ENCODE assay signal across 8 mouse cellular contexts in genomic region chr5:92136536-92137238, GRCm38 (mm10). TPM values are rescaled to one million over a fixed set of nuclear protein-coding genes. Genes with fewer than 3 reads are reported as not detected.
DNase-seq lines count a peak whose midpoint lies in the region; ATAC-seq lines count a peak whose summit lies in the region.

No protein-coding gene starts in this region.

- H3K9me3 ChIP-seq in heart, embryonic 14.5 days (ENCODE audit: control insufficient read depth, low read length) = no peaks in the 10 kb centered on the region
- H3K9me3 ChIP-seq in embryonic facial prominence, embryonic 10.5 days = no peaks in the 10 kb centered on the region
- no peaks in the 10 kb centered on the region for H3K9me3 ChIP-seq in midbrain, embryonic 16.5 days (replicated peaks; ENCODE audit: control insufficient read depth, low read length, poor library complexity, severe bottlenecking)

- no peaks in the 10 kb centered on the region for H3K36me3 ChIP-seq in heart, embryonic 14.5 days (ENCODE audit: control insufficient read depth, insufficient read depth, low read length)
- H3K36me3 ChIP-seq in embryonic facial prominence, embryonic 10.5 days (replicated peaks) = peaks cover 13% of the 10 kb centered on the region
- H3K36me3 ChIP-seq in midbrain, embryonic 16.5 days (ENCODE audit: control insufficient read depth, insufficient read depth, low read length) = no peaks in the 10 kb centered on the region

- WGBS in heart, embryonic 14.5 days = 70% methylated on average over 9 of the region's 9 CpGs
- WGBS in embryonic facial prominence, embryonic 10.5 days = 67% methylated on average over 9 of the region's 9 CpGs
- WGBS in midbrain, embryonic 16.5 days = 62% methylated on average over 9 of the region's 9 CpGs

- H3K4me2 ChIP-seq in heart, embryonic 14.5 days (ENCODE audit: low read length) = peak overlapping the region; percentile 88
- H3K4me2 ChIP-seq in midbrain, embryonic 16.5 days (ENCODE audit: low read length) = peak overlapping the region; percentile 90

- DNase-seq in heart, postnatal 10 days = no peak
- no peak for DNase-seq in embryonic facial prominence, embryonic 10.5 days (ENCODE audit: low spot score)
- DNase-seq in induced T-regulatory cell, adult 2 months (ENCODE audit: low read depth) = peak; percentile 47
- no peak for DNase-seq in gastrocnemius, postnatal 14 days
- DNase-seq in left cerebral cortex, postnatal 10 days (ENCODE audit: extremely low spot score in 1 of 2, low spot score in 2 of 2) = no peak
- no peak for DNase-seq in left cerebral cortex, adult 8-10 months (ENCODE audit: low spot score in 2 of 2)

- peak overlapping the region in 1 of 2 experiments; percentile 48; a peak in 1 of 4 replicates for H3K27ac ChIP-seq in heart, embryonic 14.5 days (replicated peaks in 1 of 2; ENCODE audit: control insufficient read depth in 1 of 2, insufficient read depth in 1 of 2, low read depth in 2 of 2, low read length in 2 of 2)
- H3K27ac ChIP-seq in embryonic facial prominence, embryonic 10.5 days (replicated peaks) = no peak overlapping the region; the same call in 1 of the 2 replicates
- peak overlapping the region; percentile 80 for H3K27ac ChIP-seq in midbrain, embryonic 16.5 days (ENCODE audit: low read length)

- H3K9ac ChIP-seq in heart, embryonic 14.5 days (ENCODE audit: low read length) = peak overlapping the region; percentile 76
- H3K9ac ChIP-seq in midbrain, embryonic 16.5 days (ENCODE audit: low read depth, low read length) = peak overlapping the region; percentile 94

- peaks cover 7 to 19% of the 10 kb centered on the region in 2 experiments for H3K4me1 ChIP-seq in heart, embryonic 14.5 days (ENCODE audit: control insufficient read depth in 2 of 2, insufficient read depth in 2 of 2, low read length in 2 of 2)
- H3K4me1 ChIP-seq in embryonic facial prominence, embryonic 10.5 days = peaks cover 23% of the 10 kb centered on the region
- H3K4me1 ChIP-seq in midbrain, embryonic 16.5 days (ENCODE audit: control insufficient read depth, insufficient read depth, low read length) = peaks cover 27% of the 10 kb centered on the region

- peak overlapping the region in 1 of 2 experiments; percentile 87; a peak in 2 of 4 replicates for H3K4me3 ChIP-seq in heart, embryonic 14.5 days (ENCODE audit: control insufficient read depth in 1 of 2, insufficient read depth in 1 of 2, low read depth in 1 of 2, low read length in 2 of 2)
- H3K4me3 ChIP-seq in embryonic facial prominence, embryonic 10.5 days = peak overlapping the region; percentile 89
- peak overlapping the region; percentile 95 for H3K4me3 ChIP-seq in midbrain, embryonic 16.5 days (ENCODE audit: low read depth, low read length)

- no peak for ATAC-seq in heart, embryonic 14.5 days (ENCODE audit: insufficient number of reproducible peaks, insufficient read depth, low FRiP score, low read depth)
- no peak for ATAC-seq in midbrain, embryonic 16.5 days

- no peaks in the 10 kb centered on the region for H3K27me3 ChIP-seq in heart, embryonic 14.5 days (ENCODE audit: control insufficient read depth, insufficient read depth, low read length)
- H3K27me3 ChIP-seq in embryonic facial prominence, embryonic 10.5 days (replicated peaks; ENCODE audit: low read depth, poor library complexity, severe bottlenecking) = no peaks in the 10 kb centered on the region; the same call in 1 of the 2 replicates
- H3K27me3 ChIP-seq in midbrain, embryonic 16.5 days (ENCODE audit: control insufficient read depth, insufficient read depth, low read depth, low read length) = no peaks in the 10 kb centered on the region

- intact Hi-C loops in heart, postnatal 10 days (cut with DNase I) = loop anchor here (10.0 kb wide), 1 partner anchor 258 kb away; no protein-coding TSS in a partner anchor
- intact Hi-C loops in gastrocnemius, postnatal 14 days (cut with DNase I; ENCODE audit: low total_unique reads) = no loop called here
- intact Hi-C loops in left cerebral cortex, postnatal 10 days (cut with DNase I) = loop anchor here (10.0 kb wide), 1 partner anchor 52 kb away; the partner anchor contains the start of gene G3bp2

RNA-seq across cellular contexts. Expression of gene Uso1, which starts 1.1 kb away (rescaled TPM):
- 21.3 and 22.9 TPM in 2 replicates for polyA plus RNA-seq in heart, embryonic 14.5 days (2014; fragmentation: Nextera tagmentation; extraction: Ambion mirVana)
- total RNA-seq in heart, postnatal 10 days (2021) = 10 to 100 TPM; 42.9 to 46.4 TPM
- 36.8 and 38.0 TPM in 2 replicates for polyA plus RNA-seq in embryonic facial prominence, embryonic 10.5 days (2016; fragmentation: Nextera tagmentation; extraction: Ambion mirVana)
- polyA plus RNA-seq in midbrain, embryonic 16.5 days (2015; fragmentation: Nextera tagmentation; extraction: Ambion mirVana) = 38.4 and 46.0 TPM in 2 replicates
- 10 to 100 TPM; 53.9 to 61.5 TPM for total RNA-seq in gastrocnemius, postnatal 14 days (2021)
- 10 to 100 TPM; 59.2 to 61.9 TPM for total RNA-seq in left cerebral cortex, postnatal 10 days (2021)
- total RNA-seq in left cerebral cortex, adult 8-10 months (2022) = 10 to 100 TPM; 76.4 to 82.2 (median 79.0) TPM

RNA-seq across cellular contexts. Expression of gene G3bp2, which starts 53.2 kb away (rescaled TPM):
- 141 and 151 TPM in 2 replicates for polyA plus RNA-seq in heart, embryonic 14.5 days (2014; fragmentation: Nextera tagmentation; extraction: Ambion mirVana)
- 10 to 100 TPM; 75.4 to 83.7 TPM for total RNA-seq in heart, postnatal 10 days (2021)
- polyA plus RNA-seq in embryonic facial prominence, embryonic 10.5 days (2016; fragmentation: Nextera tagmentation; extraction: Ambion mirVana) = 282 and 292 TPM in 2 replicates
- 376 and 385 TPM in 2 replicates for polyA plus RNA-seq in midbrain, embryonic 16.5 days (2015; fragmentation: Nextera tagmentation; extraction: Ambion mirVana)
- total RNA-seq in gastrocnemius, postnatal 14 days (2021) = 10 to 100 TPM; 54.5 to 55.8 TPM
- 100 to 1,000 TPM; 177 to 178 TPM for total RNA-seq in left cerebral cortex, postnatal 10 days (2021)
- total RNA-seq in left cerebral cortex, adult 8-10 months (2022) = 100 to 1,000 TPM; 204 to 226 (median 221) TPM
